Mouse (Mus musculus) midbrain, postnatal 0 days (tissue): Measurements from ENCODE around the gene Spint1. TPM values are rescaled to one million over a fixed set of nuclear protein-coding genes. Genes with fewer than 3 reads are reported as not detected.

Experiments
- ATAC-seq: fragments of 200-750 bp; cut with Nextera tagmentation; 2 replicates; pipeline ENCODE4 v1.8.0; 2017; ENCODE audit warnings: moderate number of reproducible peaks, mild to moderate bottlenecking, moderate TSS enrichment, moderate library complexity; ENCODE audit not compliant: low FRiP score
- DNase-seq: peaks from one replicate; pipeline ENCODE4 v3.0.0-alpha.2; 2015; ENCODE audit warnings: low spot score
- H3K27ac ChIP-seq: fragments of 300-500 bp; sonication (generic); 2 replicates; pipeline ENCODE4 v1.5.1; 2014; ENCODE audit warnings: low read depth, mild to moderate bottlenecking, low read length, mixed read lengths
- H3K27me3 ChIP-seq: fragments of 300-500 bp; sonication (generic); 2 replicates; pipeline ENCODE4 v1.6.1; 2014; ENCODE audit warnings: low read length, control low read depth, mixed read lengths; ENCODE audit not compliant: insufficient read depth
- H3K36me3 ChIP-seq: fragments of 300-500 bp; sonication (generic); 2 replicates; pipeline ENCODE4 v1.6.1; 2014; ENCODE audit warnings: low read length, control low read depth, mixed read lengths; ENCODE audit not compliant: insufficient read depth
- H3K4me1 ChIP-seq: fragments of 300-500 bp; sonication (generic); 2 replicates; pipeline ENCODE4 v1.6.1; 2014; ENCODE audit warnings: mild to moderate bottlenecking, control low read depth, antibody characterized with exemption, low read length, mixed read lengths; ENCODE audit not compliant: insufficient read depth
- H3K4me2 ChIP-seq: fragments of 300-500 bp; sonication (generic); 2 replicates; pipeline ENCODE4 v1.6.1; 2014; ENCODE audit warnings: low read depth, mild to moderate bottlenecking, low read length, mixed read lengths; ENCODE audit not compliant: poor library complexity, severe bottlenecking
- H3K4me3 ChIP-seq: fragments of 300-500 bp; sonication (generic); 2 replicates; pipeline ENCODE4 v1.5.1; 2014; ENCODE audit warnings: low read depth, mild to moderate bottlenecking, low read length, moderate library complexity
- H3K9ac ChIP-seq: fragments of 300-500 bp; sonication (generic); replicated peaks from 2 replicates; pipeline ENCODE4 v1.6.1; 2014; ENCODE audit warnings: mild to moderate bottlenecking, low read length, moderate library complexity, mixed read lengths; ENCODE audit not compliant: poor library complexity, severe bottlenecking
- H3K9me3 ChIP-seq: fragments of 300-500 bp; sonication (generic); 2 replicates; pipeline ENCODE4 v1.6.1; 2016; ENCODE audit warnings: low read length, control low read depth
- CTCF ChIP-seq: IDR thresholded peaks from 2 replicates; pipeline ENCODE4 v1.5.1; 2016; ENCODE audit warnings: antibody characterized with exemption, mild to moderate bottlenecking
- WGBS: fragments of 180-500 bp; shearing (Covaris S2); extraction: QIAGEN DNeasy Blood & Tissue Kit; methylation state at CpG from one replicate; pipeline ENCODE4 v1.1.7; 2014; 5-methylcytosine and 5-hydroxymethylcytosine counted together
- polyA plus RNA-seq: library from polyadenylated mRNA; unstranded; fragments of >200 nt; fragmentation: Nextera tagmentation; extraction: Ambion mirVana; gene quantifications from 2 replicates; pipeline ENCODE4 v1.2.1, GENCODE M21; 2015
- total RNA-seq: library from RNA; depleted of rRNA; stranded (reverse); fragments of >200 nt; gene quantifications from 2 replicates; pipeline ENCODE4 v1.2.3, GENCODE M21; 2014; rRNA removed

Gene Spint1
- total RNA-seq (1.3 and 1.9 TPM in 2 replicates), polyA plus RNA-seq (0.93 and 1.1 TPM in 2 replicates)

- Histone ChIP-seq H3K9ac (no peak within 1 kb of the TSS), H3K4me3 (peak within 1 kb of the TSS; percentile 34), H3K27me3 (peaks cover 45% of the 10 kb centered on the region), H3K27ac (no peak within 1 kb of the TSS), H3K9me3 (no peaks in the 10 kb centered on the region), H3K4me1 (peaks cover 7% of the 10 kb centered on the region; the same call in 1 of the 2 replicates), H3K36me3 (no peaks in the 10 kb centered on the region), H3K4me2 (peak within 1 kb of the TSS; percentile 57)
- no peak for DNase-seq
- WGBS: under 1% methylated on average over 70 of the region's 73 CpGs
- TF ChIP-seq CTCF: no peak
- ATAC-seq: peak; percentile 54; the same call in 1 of the 2 replicates
These were observed at the start of gene Spint1 for GRCm38 (mm10) chr2:119237210-119237870. Gene Spint1 (plus strand): TSS chr2:119237362.

GRCm38 (mm10) chr2:119189029-119189710 is 48.0 kb upstream of the Spint1 start:
- H3K9me3 ChIP-seq: no peaks in the 10 kb centered on the region
- peak; percentile 85 for TF ChIP-seq CTCF
- DNase-seq (peak; percentile 83), ATAC-seq (peak; percentile 87)
- peak overlapping the region; percentile 49 for H3K4me2 ChIP-seq
- no peak overlapping the region for H3K9ac ChIP-seq
- peaks cover 14% of the 10 kb centered on the region for H3K36me3 ChIP-seq
- no peaks in the 10 kb centered on the region for H3K27me3 ChIP-seq
- peak overlapping the region; percentile 13; the same call in 1 of the 2 replicates for H3K4me3 ChIP-seq
- H3K27ac ChIP-seq: no peak overlapping the region
- H3K4me1 ChIP-seq: no peaks in the 10 kb centered on the region
- 8% methylated on average over 15 of the region's 15 CpGs for WGBS

- DNase-seq (no peak), ATAC-seq (no peak)
- H3K9me3 ChIP-seq: no peaks in the 10 kb centered on the region
- no peak overlapping the region for H3K27ac ChIP-seq
- no peak overlapping the region for H3K4me2 ChIP-seq
- TF ChIP-seq CTCF: no peak
- peaks cover 1% of the 10 kb centered on the region; the same call in 1 of the 2 replicates for H3K36me3 ChIP-seq
- no peak overlapping the region for H3K9ac ChIP-seq
- no peak overlapping the region for H3K4me3 ChIP-seq
- 83% methylated on average over 5 of the region's 5 CpGs for WGBS
- no peaks in the 10 kb centered on the region for H3K27me3 ChIP-seq
- no peaks in the 10 kb centered on the region for H3K4me1 ChIP-seq
These were observed 46.2 kb upstream of the Spint1 start for GRCm38 (mm10) chr2:119190969-119191368.

GRCm38 (mm10) chr2:119194140-119194539 is 43.0 kb upstream of the Spint1 start:
- TF ChIP-seq CTCF: no peak
- Histone ChIP-seq H3K4me3 (no peak overlapping the region), H3K36me3 (no peaks in the 10 kb centered on the region), H3K4me2 (no peak overlapping the region), H3K27me3 (no peaks in the 10 kb centered on the region), H3K4me1 (no peaks in the 10 kb centered on the region), H3K9me3 (no peaks in the 10 kb centered on the region), H3K27ac (no peak overlapping the region), H3K9ac (no peak overlapping the region)
- 82% methylated on average over 5 of the region's 5 CpGs for WGBS
- no peak for ATAC-seq
- DNase-seq: no peak

- Histone ChIP-seq H3K27me3 (no peaks in the 10 kb centered on the region), H3K4me3 (no peak overlapping the region), H3K36me3 (no peaks in the 10 kb centered on the region), H3K4me1 (no peaks in the 10 kb centered on the region), H3K9me3 (no peaks in the 10 kb centered on the region), H3K27ac (no peak overlapping the region), H3K9ac (no peak overlapping the region), H3K4me2 (no peak overlapping the region)
- TF ChIP-seq CTCF: no peak
- DNase-seq (no peak), ATAC-seq (no peak)
- 44% methylated on average over 4 of the region's 4 CpGs for WGBS
These were observed 40.6 kb upstream of the Spint1 start for GRCm38 (mm10) chr2:119196316-119197108.
